Mouse (Mus musculus): ENCODE measurements around the gene Gm9821. TPM values are rescaled to one million over a fixed set of nuclear protein-coding genes. Genes with fewer than 3 reads are reported as not detected.

Gene Gm9821
- polyA plus RNA-seq, 1 experiment from 2014 or later, result 1.1 TPM

- no peak for TF ChIP-seq CTCF (IDR thresholded peaks at IDR 0.05; ENCODE audit: low read depth)
- WGBS, result under 1% methylated on average over 39 of the region's 39 CpGs
- Histone ChIP-seq H3K36me3 (ENCODE audit: insufficient read depth) (0 out of 2 replicates have a peak, but pooled peaks cover 8% of the 10 kb centered on the region), H3K4me1 (ENCODE audit: insufficient read depth) (peaks cover 11% of the 10 kb centered on the region), H3K4me2 (peak overlapping the region; percentile 95), H3K9me3 (ENCODE audit: low read depth, low read length) (no peaks in the 10 kb centered on the region), H3K27me3 (ENCODE audit: insufficient read depth, low read length) (no peaks in the 10 kb centered on the region), H3K4me3 (ENCODE audit: low read depth, low read length) (peak overlapping the region; percentile 87), H3K9ac (peak overlapping the region; percentile 85), H3K27ac (ENCODE audit: low read depth) (peak overlapping the region; percentile 73)
- DNase-seq, result peak; percentile 38
- peak; percentile 31; the same call in 1 of the 2 replicates for ATAC-seq (ENCODE audit: insufficient read depth)
Measured at GRCm38 (mm10) chr2:91962864-91963401, 17.4 kb downstream of the Gm9821 start.

- H3K4me2 ChIP-seq, result peak overlapping the region; percentile 95
- H3K9ac ChIP-seq, result peak overlapping the region; percentile 85
- DNase-seq, result peak; percentile 97
- no peaks in the 10 kb centered on the region for H3K27me3 ChIP-seq (ENCODE audit: insufficient read depth, low read length)
- peak overlapping the region; percentile 87 for H3K4me3 ChIP-seq (ENCODE audit: low read depth, low read length)
- peaks cover 9% of the 10 kb centered on the region for H3K4me1 ChIP-seq (ENCODE audit: insufficient read depth)
- ATAC-seq (ENCODE audit: insufficient read depth), result peak; percentile 94
- 1% methylated on average over 55 of the region's 57 CpGs for WGBS
- peak overlapping the region; percentile 73 for H3K27ac ChIP-seq (ENCODE audit: low read depth)
- 0 out of 2 replicates have a peak, but pooled peaks cover 8% of the 10 kb centered on the region for H3K36me3 ChIP-seq (ENCODE audit: insufficient read depth)
- TF ChIP-seq CTCF (IDR thresholded peaks at IDR 0.05; ENCODE audit: low read depth), result peak; percentile 75
- H3K9me3 ChIP-seq (ENCODE audit: low read depth, low read length), result no peaks in the 10 kb centered on the region
Measured at GRCm38 (mm10) chr2:91963443-91963932, 18.0 kb downstream of the Gm9821 start.

- Histone ChIP-seq H3K4me1 (ENCODE audit: insufficient read depth) (peaks cover 9% of the 10 kb centered on the region), H3K27me3 (ENCODE audit: insufficient read depth, low read length) (no peaks in the 10 kb centered on the region), H3K9me3 (ENCODE audit: low read depth, low read length) (no peaks in the 10 kb centered on the region), H3K4me2 (peak overlapping the region; percentile 95), H3K9ac (peak overlapping the region; percentile 48; the same call in 1 of the 2 replicates), H3K36me3 (ENCODE audit: insufficient read depth) (0 out of 2 replicates have a peak, but pooled peaks cover 3% of the 10 kb centered on the region), H3K27ac (ENCODE audit: low read depth) (peak overlapping the region; percentile 51), H3K4me3 (ENCODE audit: low read depth, low read length) (peak overlapping the region; percentile 87)
- no peak for DNase-seq
- WGBS, result 54% methylated on average over 3 of the region's 3 CpGs
- no peak for ATAC-seq (ENCODE audit: insufficient read depth)
- TF ChIP-seq CTCF (IDR thresholded peaks at IDR 0.05; ENCODE audit: low read depth), result no peak
Measured at GRCm38 (mm10) chr2:91964610-91965204, 19.2 kb downstream of the Gm9821 start.

- DNase-seq (peak; percentile 73), ATAC-seq (ENCODE audit: insufficient read depth) (peak; percentile 6; the same call in 1 of the 2 replicates)
- Histone ChIP-seq H3K9ac (peak overlapping the region; percentile 48), H3K4me1 (ENCODE audit: insufficient read depth) (peaks cover 9% of the 10 kb centered on the region), H3K9me3 (ENCODE audit: low read depth, low read length) (no peaks in the 10 kb centered on the region), H3K4me3 (ENCODE audit: low read depth, low read length) (peak overlapping the region; percentile 87), H3K36me3 (ENCODE audit: insufficient read depth) (no peaks in the 10 kb centered on the region), H3K27me3 (ENCODE audit: insufficient read depth, low read length) (no peaks in the 10 kb centered on the region), H3K4me2 (peak overlapping the region; percentile 95), H3K27ac (ENCODE audit: low read depth) (peak overlapping the region; percentile 51; the same call in 1 of the 2 replicates)
- 10% methylated on average over 20 of the region's 20 CpGs for WGBS
- no peak for TF ChIP-seq CTCF (IDR thresholded peaks at IDR 0.05; ENCODE audit: low read depth)
Measured at GRCm38 (mm10) chr2:91965417-91965816, 19.9 kb downstream of the Gm9821 start.

- WGBS, result 77% methylated on average over 5 of the region's 5 CpGs
- Histone ChIP-seq H3K4me2 (no peak overlapping the region), H3K9me3 (ENCODE audit: low read depth, low read length) (no peaks in the 10 kb centered on the region), H3K27me3 (ENCODE audit: insufficient read depth, low read length) (no peaks in the 10 kb centered on the region), H3K27ac (ENCODE audit: low read depth) (no peak overlapping the region), H3K4me3 (ENCODE audit: low read depth, low read length) (no peak overlapping the region), H3K9ac (no peak overlapping the region), H3K36me3 (ENCODE audit: insufficient read depth) (no peaks in the 10 kb centered on the region), H3K4me1 (ENCODE audit: insufficient read depth) (peaks cover 15% of the 10 kb centered on the region)
- ATAC-seq (ENCODE audit: insufficient read depth) (no peak), DNase-seq (no peak)
- TF ChIP-seq CTCF (IDR thresholded peaks at IDR 0.05; ENCODE audit: low read depth), result no peak
Measured at GRCm38 (mm10) chr2:91966367-91966766, 20.9 kb downstream of the Gm9821 start.

- H3K27ac ChIP-seq (ENCODE audit: low read depth), result peak overlapping the region; percentile 82
- peaks cover 15% of the 10 kb centered on the region for H3K4me1 ChIP-seq (ENCODE audit: insufficient read depth)
- DNase-seq (peak; percentile 71), ATAC-seq (ENCODE audit: insufficient read depth) (no peak)
- no peaks in the 10 kb centered on the region for H3K27me3 ChIP-seq (ENCODE audit: insufficient read depth, low read length)
- 42% methylated on average over 11 of the region's 11 CpGs for WGBS
- TF ChIP-seq CTCF (IDR thresholded peaks at IDR 0.05; ENCODE audit: low read depth), result no peak
- no peak overlapping the region for H3K4me3 ChIP-seq (ENCODE audit: low read depth, low read length)
- no peaks in the 10 kb centered on the region for H3K36me3 ChIP-seq (ENCODE audit: insufficient read depth)
- no peaks in the 10 kb centered on the region for H3K9me3 ChIP-seq (ENCODE audit: low read depth, low read length)
- H3K9ac ChIP-seq, result peak overlapping the region; percentile 32
- no peak overlapping the region for H3K4me2 ChIP-seq
Measured at GRCm38 (mm10) chr2:91967962-91968361, 22.5 kb downstream of the Gm9821 start.
